Mouse (Mus musculus) midbrain, embryonic 13.5 days (tissue): ENCODE measurements around the gene Ppcs. TPM values are rescaled to one million over a fixed set of nuclear protein-coding genes. Genes with fewer than 3 reads are reported as not detected.

ENCODE experiments used
- polyA plus RNA-seq: library from polyadenylated mRNA; unstranded; fragments of >200 nt; fragmentation: Nextera tagmentation; extraction: Ambion mirVana; gene quantifications from 2 replicates; pipeline ENCODE4 v1.2.1, GENCODE M21; 2015

Ppcs gene
- polyA plus RNA-seq, 1 experiment from 2014 or later: 18.2 TPM

Other genes starting within 250 kb of the Ppcs start
- 9.9 and 10.3 TPM in 2 replicates for gene Zfp691, start 248.2 kb downstream of the Ppcs start, polyA plus RNA-seq
- 1.5 and 1.7 TPM in 2 replicates for gene Ermap, start 232.4 kb downstream of the Ppcs start, polyA plus RNA-seq
- gene Svbp, start 227.1 kb downstream of the Ppcs start, polyA plus RNA-seq: 227 and 237 TPM in 2 replicates
- 0.34 and 0.36 TPM in 2 replicates for gene Tmem269, start 204.2 kb downstream of the Ppcs start, polyA plus RNA-seq
- gene AU022252, start 189.7 kb downstream of the Ppcs start, polyA plus RNA-seq: 30.2 and 34.4 TPM in 2 replicates
- 8.1 and 9.9 TPM in 2 replicates for gene P3h1, start 189.5 kb downstream of the Ppcs start, polyA plus RNA-seq
- gene Cldn19, start 167.0 kb downstream of the Ppcs start, polyA plus RNA-seq: 0.55 and 1.3 TPM in 2 replicates
- 723 and 839 TPM in 2 replicates for gene Ybx1, start 127.8 kb downstream of the Ppcs start, polyA plus RNA-seq
- gene Ppih, start 101.9 kb downstream of the Ppcs start, polyA plus RNA-seq: 77.2 and 78.3 TPM in 2 replicates
- gene Ccdc30, start 6.9 kb downstream of the Ppcs start, polyA plus RNA-seq: 19.2 and 19.7 TPM in 2 replicates
- 0.28 and 0.76 TPM in 2 replicates for gene Zmynd12, start 394 bp upstream of the Ppcs start, polyA plus RNA-seq
- 15.7 and 16.5 TPM in 2 replicates for gene Rimkla, start 70.2 kb upstream of the Ppcs start, polyA plus RNA-seq
- gene Foxj3, start 114.6 kb upstream of the Ppcs start, polyA plus RNA-seq: 25.4 and 27.6 TPM in 2 replicates
- gene Frg2f1, start 117.1 kb upstream of the Ppcs start, polyA plus RNA-seq: 5.1 and 7.8 TPM in 2 replicates
- not detected in 2 replicates for gene Guca2a, start 215.3 kb upstream of the Ppcs start, polyA plus RNA-seq
- not detected in 2 replicates for gene Guca2b, start 236.5 kb upstream of the Ppcs start, polyA plus RNA-seq